Mouse (Mus musculus): ENCODE data around the gene Zcchc9.

Gene Zcchc9

DNA sequence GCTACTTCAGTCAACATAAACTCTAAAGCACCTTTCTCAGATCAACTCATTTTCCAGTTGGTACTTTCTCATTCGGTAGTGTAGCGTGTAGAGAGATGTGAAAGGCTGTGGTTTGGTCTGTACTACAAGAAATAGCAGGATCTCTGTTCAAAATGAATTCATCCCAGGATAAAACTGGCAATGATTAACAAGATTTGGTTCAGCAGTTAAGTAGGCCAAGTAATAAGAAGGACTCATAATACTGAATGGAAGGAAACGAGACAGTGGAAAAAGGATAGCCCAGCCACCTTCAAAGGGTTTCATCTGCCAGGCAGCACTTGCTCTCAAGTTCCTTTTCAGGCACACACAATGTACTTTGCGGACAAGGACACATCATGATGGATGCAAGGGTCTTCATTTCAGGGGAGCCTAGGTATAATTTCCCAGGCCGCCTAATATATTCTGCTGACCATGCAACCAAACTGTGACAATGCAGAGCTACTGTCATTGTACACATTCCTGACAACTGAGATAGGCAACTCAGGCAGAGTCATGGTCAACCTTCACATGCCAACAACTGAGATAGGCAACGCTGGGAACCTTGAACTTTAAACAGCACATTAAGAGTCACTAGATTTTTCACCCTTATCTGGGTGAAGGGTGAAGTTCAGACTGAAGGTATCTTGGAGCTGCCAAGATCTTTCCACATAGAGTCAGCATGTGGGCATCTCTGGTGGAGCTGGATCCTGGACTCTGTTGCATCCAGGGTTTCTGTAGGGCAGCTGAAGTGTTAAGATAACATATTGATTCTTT lies 45.7 kb downstream of the Zcchc9 start:
- no peak for DNase-seq

DNA sequence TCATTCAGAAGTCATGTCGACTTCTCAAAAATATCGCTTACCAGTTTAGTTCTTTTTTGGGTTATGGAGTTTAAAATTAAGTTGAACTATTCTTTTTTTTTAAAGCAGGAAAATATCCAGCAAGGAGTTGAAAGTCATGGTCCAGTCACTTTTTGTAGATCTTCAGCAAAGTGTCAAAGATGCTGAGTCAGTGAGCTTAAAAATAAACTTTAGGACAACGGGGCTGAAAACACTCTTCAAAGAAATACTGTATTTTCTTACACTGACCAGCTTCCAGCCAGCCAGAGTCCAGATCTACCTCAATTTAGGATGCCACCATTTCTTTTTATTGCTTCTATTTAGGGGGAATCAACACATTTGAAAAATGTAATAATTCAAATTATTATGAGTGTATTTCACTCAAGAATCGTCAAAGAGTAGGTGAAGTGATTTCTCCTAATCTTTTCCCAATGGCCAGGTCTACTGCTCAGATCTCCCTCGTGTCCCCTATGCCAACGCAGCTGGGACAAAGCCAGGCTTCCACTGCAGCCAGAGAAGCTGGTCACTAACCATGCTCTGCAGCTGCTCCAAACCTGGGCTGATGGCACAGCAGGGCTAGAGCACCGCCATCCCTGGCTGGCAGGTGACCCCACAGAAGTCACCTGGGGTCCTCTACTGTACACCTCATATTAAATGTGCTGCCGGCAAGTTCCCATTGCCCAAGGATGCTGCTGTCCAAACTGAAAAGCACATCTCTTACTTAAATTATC lies 47.0 kb downstream of the Zcchc9 start:
- DNase-seq, result no peak

DNA sequence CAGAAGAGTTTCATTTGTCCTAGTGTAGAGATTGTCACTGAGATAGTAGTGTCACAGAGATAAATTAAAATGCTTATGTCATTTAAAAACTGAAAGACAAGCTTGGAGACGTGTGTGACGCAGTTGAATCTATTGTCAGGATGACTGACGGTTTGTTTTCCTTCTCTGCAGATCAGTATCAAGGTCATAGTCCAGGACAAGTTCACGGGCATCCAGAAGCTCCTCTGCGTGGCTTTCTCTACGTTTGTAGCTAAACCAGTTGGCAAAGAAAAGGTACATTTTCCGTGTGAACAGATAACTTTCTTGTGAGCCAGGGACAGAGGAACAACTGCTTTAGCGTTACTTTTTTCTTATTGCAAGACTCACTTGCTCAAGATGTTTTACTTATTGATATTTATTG lies 47.7 kb downstream of the Zcchc9 start:
- DNase-seq, result no peak

DNA sequence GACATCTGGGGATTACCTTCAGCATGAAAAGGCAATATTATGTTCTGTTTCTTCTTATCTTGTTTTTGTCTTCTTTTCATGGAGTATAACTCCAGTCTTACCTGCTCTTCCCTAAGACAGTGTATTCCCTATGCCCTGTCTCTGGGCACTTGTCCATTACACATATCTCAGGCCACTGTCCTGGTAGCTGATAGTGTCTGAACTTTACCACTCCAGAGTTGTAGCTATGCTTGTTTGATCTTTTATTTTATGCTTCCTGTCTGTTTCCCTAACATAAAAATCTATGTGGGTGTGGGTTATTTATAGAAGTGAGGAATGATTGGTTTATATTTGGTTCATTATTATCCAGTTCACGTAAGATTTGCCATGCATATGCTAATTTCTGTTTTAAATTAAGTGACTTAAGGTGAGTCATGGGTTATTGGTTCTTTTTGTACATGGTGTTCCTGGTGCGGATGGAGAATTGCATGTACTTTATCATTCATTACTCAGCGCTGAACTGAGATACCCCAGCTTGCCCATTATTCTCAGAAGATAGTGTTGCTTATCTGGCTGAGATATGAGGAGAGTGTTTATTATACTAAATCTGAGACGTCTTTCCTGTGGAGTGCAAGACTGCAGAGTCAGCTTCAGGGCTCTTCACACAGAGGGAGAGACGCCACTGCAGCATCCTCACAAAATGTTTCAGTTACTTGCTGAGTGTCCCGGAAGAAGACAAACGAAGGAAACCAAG lies 49.0 kb downstream of the Zcchc9 start:
- no peak for DNase-seq

DNA sequence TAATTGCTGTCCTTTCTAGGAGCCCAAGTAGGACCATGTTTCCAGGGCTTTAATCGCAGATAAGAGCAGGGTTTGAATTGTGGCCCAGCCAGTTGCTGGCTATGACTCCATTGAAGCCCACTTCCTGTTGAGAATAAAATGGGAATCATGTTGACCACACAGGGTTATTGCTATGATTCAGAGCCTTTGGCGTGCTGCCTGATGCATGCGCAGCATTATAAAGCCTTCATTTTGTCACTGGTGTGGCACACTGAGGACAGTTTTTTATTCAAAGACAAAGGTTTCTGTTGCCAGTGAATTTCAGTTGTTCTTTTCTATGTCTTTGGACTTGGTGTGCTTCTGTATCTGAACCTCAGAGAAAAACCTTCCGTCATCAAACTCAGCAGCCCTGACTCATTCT lies 51.3 kb downstream of the Zcchc9 start:
- no peak for DNase-seq

DNA sequence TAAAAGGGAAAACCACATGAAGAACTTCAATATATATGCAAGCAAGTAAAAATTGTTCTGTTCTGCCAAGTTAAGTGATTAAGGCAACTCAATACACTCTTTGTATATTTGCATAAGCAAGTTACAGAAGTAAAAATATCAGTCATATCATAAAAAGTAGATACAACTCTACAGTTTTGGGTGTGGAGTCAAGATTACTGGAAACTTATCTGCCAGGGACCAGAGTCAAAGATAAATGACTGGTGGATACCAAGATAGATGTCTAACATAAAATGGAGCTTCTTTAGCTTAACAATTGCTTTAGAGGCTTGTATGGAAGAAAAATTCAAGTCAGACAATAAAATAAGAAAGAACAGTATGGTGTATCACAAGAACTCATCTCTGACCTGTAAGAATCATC lies 52.7 kb downstream of the Zcchc9 start:
- no peak for DNase-seq

DNA sequence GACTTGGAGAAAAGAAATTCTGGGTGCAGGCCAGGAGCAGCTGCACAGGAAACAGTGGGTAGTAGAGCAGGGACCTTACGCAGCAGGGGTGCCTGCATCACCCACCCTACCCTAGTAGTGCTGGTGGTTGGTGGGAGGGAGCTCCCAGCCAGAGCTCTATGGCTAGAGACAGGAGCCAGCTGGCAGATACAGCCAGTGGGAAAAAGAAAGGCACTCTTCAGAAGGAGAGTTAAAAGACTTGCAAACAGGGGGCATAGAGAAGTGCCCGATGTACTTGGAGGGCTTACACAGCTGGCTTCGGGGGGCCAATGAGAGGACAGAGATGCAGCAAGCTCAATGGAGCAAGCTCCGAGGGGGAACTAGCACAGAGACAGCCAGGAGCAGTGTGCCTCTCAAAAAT lies 53.8 kb downstream of the Zcchc9 start:
- no peak for DNase-seq

DNA sequence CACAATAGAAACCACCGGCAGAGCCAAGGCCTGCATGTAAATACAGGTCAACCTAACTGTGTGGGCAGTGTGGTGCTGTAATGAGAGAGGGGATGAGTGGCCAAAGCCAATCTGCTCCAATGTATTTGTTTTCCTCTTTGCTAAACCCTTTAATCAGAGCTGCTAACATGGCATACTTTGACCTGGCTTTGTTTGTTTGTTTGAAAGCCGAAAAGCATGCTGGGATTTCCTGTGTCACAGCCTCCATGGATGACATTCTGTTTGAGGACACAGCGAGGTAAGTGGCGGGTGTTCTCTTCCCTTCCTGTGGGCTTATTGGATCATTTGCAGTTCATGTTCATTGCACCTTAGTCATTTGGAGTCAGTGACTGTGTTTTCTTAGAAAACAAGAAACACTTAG lies 57.5 kb downstream of the Zcchc9 start:
- no peak for DNase-seq

DNA sequence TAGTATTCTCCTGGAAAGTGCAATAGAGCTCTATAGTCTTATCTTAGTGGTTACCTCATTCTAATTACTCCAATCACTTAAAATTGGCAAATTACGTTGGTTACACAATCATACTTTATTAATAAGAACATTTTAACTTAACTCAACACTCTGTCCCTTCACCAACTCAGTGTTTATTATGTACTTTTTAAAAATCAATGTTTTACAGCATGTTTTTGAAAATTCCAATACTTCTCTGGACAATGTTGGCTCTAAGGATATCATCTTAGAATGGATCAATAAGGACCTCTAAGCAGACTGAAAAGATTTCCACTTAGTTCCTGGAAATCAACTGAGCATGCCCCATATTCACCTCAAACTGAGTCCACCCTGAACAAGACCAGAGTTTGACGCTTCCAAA lies 59.1 kb downstream of the Zcchc9 start:
- DNase-seq, result no peak

Data from cerebellum, postnatal 36 days (tissue).